Mouse (Mus musculus) CH12.LX (cell line): Measurements from ENCODE around the gene March10.

Experiments used
- ETS1 ChIP-seq: conservative IDR thresholded peaks from 2 replicates; pipeline ENCODE4 v1.6.1; 2012; ENCODE audit warnings: low read depth, mild to moderate bottlenecking, inconsistent platforms, low read length, improper control_type of control experiment, moderate library complexity
- NELFE ChIP-seq: IDR thresholded peaks from 2 replicates; pipeline ENCODE4 v1.6.1; 2011; ENCODE audit warnings: low read depth, low read length, improper control_type of control experiment

GRCm38 (mm10) chr11:105407846-105408441 is 48.6 kb downstream of the March10 start:
- TF ChIP-seq ETS1 = no peak
- no peak for TF ChIP-seq NELFE
